Mouse (Mus musculus) megakaryocyte, embryonic 14.5 days (primary cell): ENCODE measurements around the gene Rab25. TPM values are rescaled to one million over a fixed set of nuclear protein-coding genes. Genes with fewer than 3 reads are reported as not detected.

Source experiments
- H3K27me3 ChIP-seq: replicated peaks from 2 replicates; pipeline ENCODE3; 2012; ENCODE audit warnings: inconsistent platforms
- H3K36me3 ChIP-seq: replicated peaks from 2 replicates; pipeline ENCODE3; 2012; ENCODE audit warnings: low read length, inconsistent platforms, mixed read lengths
- H3K4me1 ChIP-seq: 2 replicates; pipeline ENCODE4 v1.6.1; 2012; ENCODE audit warnings: inconsistent platforms
- H3K4me3 ChIP-seq: replicated peaks from 2 replicates; pipeline ENCODE3; 2012; ENCODE audit warnings: moderate library complexity, mild to moderate bottlenecking, inconsistent platforms
- H3K9me3 ChIP-seq: 2 replicates; pipeline ENCODE4 v1.6.1; 2012; ENCODE audit warnings: inconsistent platforms
- FLI1 ChIP-seq: IDR thresholded peaks from 2 replicates; pipeline ENCODE4 v1.6.1; 2012; ENCODE audit warnings: low read length, inconsistent platforms, mixed read lengths
- GATA1 ChIP-seq: IDR thresholded peaks from 3 replicates; pipeline ENCODE4 v1.6.1; 2012; ENCODE audit warnings: mixed read lengths, low read length, inconsistent platforms, borderline replicate concordance
- polyA plus RNA-seq: library from polyadenylated mRNA; stranded (reverse); fragments of >175 nt; gene quantifications from 2 replicates; pipeline ENCODE4 v1.2.3, GENCODE M21; 2012; ENCODE audit warnings: low replicate concordance; ENCODE audit not compliant: insufficient read depth

Gene Rab25
- polyA plus RNA-seq, 1 experiment = 0.51 TPM

DNA sequence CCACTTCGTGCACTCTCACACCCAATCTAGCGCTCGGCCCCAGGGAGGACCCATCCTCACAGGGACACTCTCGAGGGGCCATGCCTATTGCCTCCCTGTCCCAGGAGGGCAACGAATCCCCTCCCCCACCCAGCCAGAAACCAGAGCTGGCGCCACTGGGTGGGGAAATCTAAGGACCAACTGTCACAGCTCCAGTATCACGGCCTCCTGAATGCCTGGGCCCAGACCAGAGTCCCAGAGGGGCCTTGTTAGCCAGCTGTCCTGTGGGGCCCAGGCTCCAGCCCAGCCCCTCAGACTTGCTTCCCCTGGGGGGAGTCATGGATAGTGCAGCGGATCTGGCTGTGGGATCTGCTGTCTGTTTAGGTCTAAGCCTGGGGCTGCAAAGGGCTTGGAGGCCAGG, 20.5 kb downstream of the Rab25 start:
- peaks cover 70% of the 10 kb centered on the region for H3K4me1 ChIP-seq
- H3K36me3 ChIP-seq = peaks cover 28% of the 10 kb centered on the region
- H3K9me3 ChIP-seq = no peaks in the 10 kb centered on the region
- no peak for TF ChIP-seq GATA1
- no peak for TF ChIP-seq FLI1
- H3K27me3 ChIP-seq = peaks cover 56% of the 10 kb centered on the region
- H3K4me3 ChIP-seq = no peak overlapping the region

DNA sequence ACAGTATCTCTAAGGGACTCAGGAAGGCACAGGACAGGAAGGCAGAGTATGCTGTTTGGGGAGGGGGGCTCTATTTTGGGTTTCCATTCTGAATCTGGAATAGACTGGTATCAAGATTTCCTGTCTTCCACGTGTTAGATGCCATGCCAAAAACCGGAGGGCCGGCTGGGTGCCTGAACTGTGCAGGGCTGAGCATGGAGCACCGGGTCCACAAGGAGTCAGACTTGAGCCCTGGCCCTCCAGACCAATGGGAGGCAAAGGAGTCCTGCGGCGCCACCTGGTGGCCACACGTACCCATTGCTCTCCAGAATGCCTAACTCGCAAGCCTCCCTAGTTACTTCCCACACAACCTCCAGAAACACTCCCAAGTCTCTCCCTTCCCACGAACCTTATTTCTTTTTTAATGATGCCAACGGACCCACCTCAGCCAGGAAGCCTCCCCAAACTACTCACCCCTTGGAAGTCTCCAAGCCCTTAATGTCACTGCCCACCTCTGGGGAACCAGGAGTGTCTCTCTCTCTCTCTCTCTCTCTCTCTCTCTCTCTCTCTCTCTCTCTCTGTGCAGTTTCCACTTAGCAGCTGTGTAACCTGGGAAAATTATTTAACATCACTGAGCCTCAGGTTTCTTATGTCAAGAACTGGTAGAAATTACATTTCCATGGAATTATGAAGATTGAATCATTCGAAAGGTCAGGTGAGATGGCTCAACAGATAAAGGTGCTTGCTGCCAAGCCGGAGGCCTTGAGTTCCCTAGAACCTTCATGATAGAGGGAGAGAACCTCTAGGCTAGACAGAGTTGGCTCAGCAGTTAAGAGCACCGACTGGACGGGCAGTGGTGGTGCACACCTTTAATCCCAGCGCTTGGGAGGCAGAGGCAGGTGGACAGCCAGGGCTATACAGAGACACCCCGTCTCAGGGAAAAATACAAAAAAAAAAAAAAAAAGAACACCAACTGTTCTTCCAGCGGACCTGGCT, 21.7 kb downstream of the Rab25 start:
- H3K27me3 ChIP-seq = peaks cover 58% of the 10 kb centered on the region
- H3K9me3 ChIP-seq = no peaks in the 10 kb centered on the region
- H3K4me3 ChIP-seq = peak overlapping the region; percentile 11
- TF ChIP-seq FLI1 (no peak), GATA1 (no peak)
- H3K36me3 ChIP-seq = peaks cover 28% of the 10 kb centered on the region
- H3K4me1 ChIP-seq = peaks cover 76% of the 10 kb centered on the region

DNA sequence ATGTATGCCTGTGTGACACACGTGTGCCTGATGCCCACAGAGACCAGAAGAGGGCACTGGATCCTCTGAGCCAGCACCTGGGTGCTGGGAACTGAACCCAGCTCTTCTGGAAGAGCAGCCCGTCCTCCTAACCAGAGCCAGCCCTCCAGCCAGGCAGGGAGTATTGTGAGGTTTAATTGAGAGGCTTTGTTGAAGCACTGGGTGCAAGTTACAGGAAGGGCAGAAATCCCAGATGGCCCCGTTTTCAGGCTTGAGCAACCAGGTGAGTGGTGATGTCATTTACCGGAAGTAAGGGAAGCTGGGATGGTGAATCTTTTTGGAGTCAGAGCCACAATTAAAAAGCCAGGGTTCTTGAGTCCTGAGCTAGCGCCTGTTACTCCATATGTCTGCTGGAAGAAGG, 23.1 kb downstream of the Rab25 start:
- peaks cover 28% of the 10 kb centered on the region for H3K36me3 ChIP-seq
- 0 out of 2 replicates have a peak, but pooled peaks cover 1% of the 10 kb centered on the region for H3K9me3 ChIP-seq
- H3K4me3 ChIP-seq = no peak overlapping the region
- peaks cover 65% of the 10 kb centered on the region for H3K27me3 ChIP-seq
- TF ChIP-seq FLI1 = no peak
- TF ChIP-seq GATA1 = no peak
- peaks cover 75% of the 10 kb centered on the region for H3K4me1 ChIP-seq

DNA sequence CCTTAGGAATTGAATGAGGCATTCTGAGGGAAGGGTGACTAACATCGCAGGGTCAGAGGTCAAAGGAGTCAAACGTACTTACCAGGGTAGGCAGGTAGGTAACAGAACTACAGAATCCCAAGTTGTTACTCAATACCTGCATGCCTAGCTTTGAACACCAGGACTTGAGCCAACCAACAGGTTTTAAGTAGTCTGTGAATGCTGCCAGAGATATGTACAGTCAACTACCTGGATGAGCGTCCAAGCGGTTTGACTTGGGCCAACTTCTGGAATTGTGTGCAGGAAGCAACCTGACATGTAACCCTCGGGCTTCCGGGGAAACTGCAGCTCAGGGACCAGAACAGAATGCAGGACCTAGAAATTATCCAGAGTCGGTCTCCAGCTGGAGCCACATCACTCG, 25.1 kb downstream of the Rab25 start:
- peaks cover 70% of the 10 kb centered on the region for H3K27me3 ChIP-seq
- H3K4me1 ChIP-seq = peaks cover 74% of the 10 kb centered on the region

DNA sequence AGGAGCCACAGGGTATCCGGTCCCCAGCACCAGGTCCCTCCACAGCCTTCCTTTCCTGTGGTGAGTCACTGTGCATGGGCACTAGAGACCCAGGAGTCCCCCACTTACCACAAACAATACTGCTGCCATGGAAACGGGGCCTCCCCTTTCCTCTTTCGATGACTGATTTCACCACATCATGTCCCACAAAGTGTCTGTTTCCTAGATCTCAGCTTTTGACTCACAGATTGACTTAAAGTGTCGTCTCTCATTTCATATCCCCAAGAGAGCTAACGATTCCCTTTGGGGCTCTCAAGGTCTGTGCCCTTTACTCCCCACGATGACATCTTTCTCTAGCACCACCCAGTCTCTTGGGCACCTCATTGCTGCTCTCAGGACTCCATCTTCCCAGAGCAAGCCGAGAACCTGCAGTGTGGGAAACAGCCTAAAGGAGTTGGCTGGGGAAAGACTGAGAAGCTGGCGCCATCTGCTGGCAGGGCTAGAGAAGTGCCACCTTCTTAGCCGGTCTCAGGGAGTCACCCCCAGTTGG, 26.2 kb downstream of the Rab25 start:
- Histone ChIP-seq H3K4me1 (peaks cover 73% of the 10 kb centered on the region), H3K27me3 (peaks cover 69% of the 10 kb centered on the region), H3K36me3 (peaks cover 16% of the 10 kb centered on the region), H3K9me3 (0 out of 2 replicates have a peak, but pooled peaks cover 9% of the 10 kb centered on the region), H3K4me3 (peak overlapping the region; percentile 69)
- TF ChIP-seq GATA1 (no peak), FLI1 (peak; percentile 67)

More for the DNA sequence above, 25.1 kb downstream of the Rab25 start:
- no peak for TF ChIP-seq FLI1
- no peak for TF ChIP-seq GATA1
- Histone ChIP-seq H3K36me3 (peaks cover 22% of the 10 kb centered on the region), H3K4me3 (no peak overlapping the region), H3K9me3 (0 out of 2 replicates have a peak, but pooled peaks cover 9% of the 10 kb centered on the region)

DNA sequence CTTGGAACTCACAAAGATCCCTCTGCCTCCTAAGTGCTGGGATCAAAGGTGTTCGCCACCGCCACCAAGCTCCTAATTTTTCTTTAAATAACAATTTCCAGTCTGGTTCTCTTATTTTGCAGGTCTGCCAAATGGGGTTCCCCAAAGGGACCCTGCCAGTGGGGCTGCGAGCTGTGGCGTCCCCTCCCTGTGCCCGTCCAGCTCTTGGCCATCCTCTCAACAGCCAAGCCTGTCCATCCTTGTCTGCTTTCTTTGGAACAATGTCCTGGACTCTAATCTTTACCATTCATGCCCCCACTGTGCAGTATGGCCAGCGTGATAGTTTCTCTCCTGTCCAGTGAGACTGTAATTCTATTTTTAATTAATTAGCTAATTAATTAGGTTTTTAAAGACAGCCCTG, 26.9 kb downstream of the Rab25 start:
- Histone ChIP-seq H3K27me3 (peaks cover 76% of the 10 kb centered on the region), H3K9me3 (0 out of 2 replicates have a peak, but pooled peaks cover 9% of the 10 kb centered on the region), H3K4me3 (no peak overlapping the region), H3K4me1 (peaks cover 73% of the 10 kb centered on the region), H3K36me3 (peaks cover 16% of the 10 kb centered on the region)
- TF ChIP-seq GATA1 (no peak), FLI1 (no peak)

DNA sequence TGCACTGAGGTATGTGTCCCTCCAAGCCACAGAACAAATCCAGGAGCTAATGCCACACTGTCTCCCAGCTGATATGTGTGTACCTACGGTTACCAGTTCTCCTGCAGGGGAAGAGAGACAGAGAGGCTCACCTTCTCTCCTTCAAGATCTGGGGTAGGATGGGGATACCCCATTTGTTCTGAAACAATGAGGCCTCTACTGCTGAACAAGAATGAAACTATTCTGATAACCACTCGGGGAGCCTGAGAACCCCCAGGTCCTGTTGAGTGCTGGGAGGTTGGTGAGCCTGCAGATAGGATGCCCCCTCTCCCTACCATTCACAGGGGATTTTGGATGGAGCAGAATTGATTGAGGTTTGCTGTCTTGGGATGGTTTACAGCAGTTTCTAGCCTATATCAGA, 28.0 kb downstream of the Rab25 start:
- TF ChIP-seq FLI1 (no peak), GATA1 (no peak)

DNA sequence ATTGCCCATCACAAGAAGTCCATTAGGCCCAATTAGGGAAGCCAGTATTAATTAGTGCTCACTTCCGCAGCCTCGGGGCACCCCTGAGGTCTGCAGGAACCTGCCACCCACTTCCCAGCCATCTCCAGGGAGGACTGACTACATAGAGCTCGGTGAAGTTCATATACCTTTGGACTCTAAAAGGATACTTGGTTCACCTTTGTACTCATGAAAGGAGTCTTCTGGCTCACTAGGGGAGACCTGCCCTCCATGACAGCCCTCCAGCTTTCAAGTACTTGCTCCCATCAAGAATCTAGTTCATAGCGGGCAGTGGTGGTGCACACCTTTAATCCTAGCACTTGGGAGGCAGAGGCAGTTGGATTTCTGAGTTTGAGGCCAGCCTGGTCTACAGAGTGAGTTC, 29.7 kb downstream of the Rab25 start:
- H3K4me3 ChIP-seq = no peak overlapping the region
- TF ChIP-seq GATA1 (no peak), FLI1 (no peak)
- 0 out of 2 replicates have a peak, but pooled peaks cover 9% of the 10 kb centered on the region for H3K9me3 ChIP-seq
- no peaks in the 10 kb centered on the region for H3K36me3 ChIP-seq
- peaks cover 82% of the 10 kb centered on the region for H3K4me1 ChIP-seq
- peaks cover 63% of the 10 kb centered on the region for H3K27me3 ChIP-seq

More for the DNA sequence above, 28.0 kb downstream of the Rab25 start:
- no peak overlapping the region for H3K4me3 ChIP-seq
- H3K9me3 ChIP-seq = 0 out of 2 replicates have a peak, but pooled peaks cover 9% of the 10 kb centered on the region
- H3K36me3 ChIP-seq = peaks cover 14% of the 10 kb centered on the region
- H3K4me1 ChIP-seq = peaks cover 74% of the 10 kb centered on the region
- peaks cover 78% of the 10 kb centered on the region for H3K27me3 ChIP-seq

DNA sequence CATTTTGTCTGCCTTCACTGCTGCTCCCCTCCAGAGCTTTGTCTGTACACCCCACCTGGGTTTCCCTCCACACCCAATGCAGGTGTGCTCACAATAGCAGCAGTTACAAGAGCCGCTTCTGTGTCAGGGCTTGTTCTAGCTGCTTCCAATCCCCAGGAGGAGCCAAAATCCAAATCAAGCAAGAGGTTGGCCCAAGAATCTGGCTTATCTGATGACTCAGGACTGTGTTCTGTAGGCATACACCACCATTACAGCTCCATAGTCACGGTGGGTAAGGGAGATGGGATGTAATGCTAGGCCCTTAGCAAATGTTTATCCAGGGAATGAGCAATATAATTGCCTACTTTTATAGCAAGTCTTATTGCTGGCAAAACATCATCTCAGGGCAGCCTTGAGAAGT, 31.7 kb downstream of the Rab25 start:
- no peaks in the 10 kb centered on the region for H3K36me3 ChIP-seq
- peaks cover 84% of the 10 kb centered on the region for H3K4me1 ChIP-seq
- TF ChIP-seq GATA1 (no peak), FLI1 (no peak)
- H3K4me3 ChIP-seq = no peak overlapping the region
- 0 out of 2 replicates have a peak, but pooled peaks cover 9% of the 10 kb centered on the region for H3K9me3 ChIP-seq
- H3K27me3 ChIP-seq = peaks cover 52% of the 10 kb centered on the region

DNA sequence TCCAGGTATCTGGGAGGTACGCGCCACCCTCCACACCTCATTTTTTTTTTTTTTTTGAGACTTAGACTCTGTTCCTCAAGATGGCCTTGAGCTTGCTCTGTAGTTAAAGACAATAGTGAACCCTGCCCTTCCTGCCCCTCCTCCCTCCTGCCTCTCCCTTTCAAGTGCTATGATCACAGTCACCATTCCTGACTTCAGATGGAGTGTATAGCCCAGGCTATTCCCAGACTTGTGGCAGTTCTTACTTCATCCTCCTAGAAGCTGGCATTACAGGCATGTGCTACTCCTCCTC, 33.1 kb downstream of the Rab25 start:
- H3K27me3 ChIP-seq = peaks cover 43% of the 10 kb centered on the region
- H3K9me3 ChIP-seq = 0 out of 2 replicates have a peak, but pooled peaks cover 7% of the 10 kb centered on the region
- H3K36me3 ChIP-seq = no peaks in the 10 kb centered on the region
- H3K4me1 ChIP-seq = peaks cover 86% of the 10 kb centered on the region
- H3K4me3 ChIP-seq = peak overlapping the region; percentile 23
- TF ChIP-seq GATA1 (no peak), FLI1 (no peak)
